Mouse (Mus musculus): ENCODE results near the gene Zbtb2. TPM values are rescaled to one million over a fixed set of nuclear protein-coding genes. Genes with fewer than 3 reads are reported as not detected.

The Zbtb2 gene
- polyA plus RNA-seq, 1 experiment from 2014 or later, result 20.3 TPM

- Histone ChIP-seq H3K36me3 (replicated peaks; ENCODE audit: control insufficient read depth, insufficient read depth, low read depth, low read length) (no peaks in the 10 kb centered on the region), H3K4me1 (ENCODE audit: control insufficient read depth, insufficient read depth, low read length) (peaks cover 2% of the 10 kb centered on the region; the same call in 1 of the 2 replicates), H3K27ac (replicated peaks; ENCODE audit: low read depth, low read length) (no peak overlapping the region), H3K4me2 (ENCODE audit: low read depth, low read length) (no peak overlapping the region), H3K9ac (replicated peaks; ENCODE audit: low read length) (no peak overlapping the region), H3K9me3 (replicated peaks; ENCODE audit: control insufficient read depth, low read length) (no peaks in the 10 kb centered on the region), H3K4me3 (ENCODE audit: low read depth, low read length) (no peak overlapping the region), H3K27me3 (ENCODE audit: control insufficient read depth, insufficient read depth, low read length) (no peaks in the 10 kb centered on the region)
- ATAC-seq (replicated peaks; ENCODE audit: insufficient number of reproducible peaks, low FRiP score, low TSS enrichment, low read depth) (no peak), DNase-seq (ENCODE audit: low spot score) (no peak)
- 71% methylated on average over 5 of the region's 5 CpGs for WGBS
These were observed 3.2 kb upstream of the Zbtb2 start for GRCm38 (mm10) chr10:4391076-4391475.

GRCm38 (mm10) chr10:4390550-4390949, 2.6 kb upstream of the Zbtb2 start:
- DNase-seq (ENCODE audit: low spot score) (no peak), ATAC-seq (replicated peaks; ENCODE audit: insufficient number of reproducible peaks, low FRiP score, low TSS enrichment, low read depth) (no peak)
- H3K4me2 ChIP-seq (ENCODE audit: low read depth, low read length), result no peak overlapping the region
- no peak overlapping the region for H3K4me3 ChIP-seq (ENCODE audit: low read depth, low read length)
- no peaks in the 10 kb centered on the region for H3K36me3 ChIP-seq (replicated peaks; ENCODE audit: control insufficient read depth, insufficient read depth, low read depth, low read length)
- peaks cover 2% of the 10 kb centered on the region; the same call in 1 of the 2 replicates for H3K4me1 ChIP-seq (ENCODE audit: control insufficient read depth, insufficient read depth, low read length)
- H3K27ac ChIP-seq (replicated peaks; ENCODE audit: low read depth, low read length), result no peak overlapping the region
- H3K27me3 ChIP-seq (ENCODE audit: control insufficient read depth, insufficient read depth, low read length), result no peaks in the 10 kb centered on the region
- no peak overlapping the region for H3K9ac ChIP-seq (replicated peaks; ENCODE audit: low read length)
- 74% methylated on average over 2 of the region's 2 CpGs for WGBS
- H3K9me3 ChIP-seq (replicated peaks; ENCODE audit: control insufficient read depth, low read length), result no peaks in the 10 kb centered on the region

DNA sequence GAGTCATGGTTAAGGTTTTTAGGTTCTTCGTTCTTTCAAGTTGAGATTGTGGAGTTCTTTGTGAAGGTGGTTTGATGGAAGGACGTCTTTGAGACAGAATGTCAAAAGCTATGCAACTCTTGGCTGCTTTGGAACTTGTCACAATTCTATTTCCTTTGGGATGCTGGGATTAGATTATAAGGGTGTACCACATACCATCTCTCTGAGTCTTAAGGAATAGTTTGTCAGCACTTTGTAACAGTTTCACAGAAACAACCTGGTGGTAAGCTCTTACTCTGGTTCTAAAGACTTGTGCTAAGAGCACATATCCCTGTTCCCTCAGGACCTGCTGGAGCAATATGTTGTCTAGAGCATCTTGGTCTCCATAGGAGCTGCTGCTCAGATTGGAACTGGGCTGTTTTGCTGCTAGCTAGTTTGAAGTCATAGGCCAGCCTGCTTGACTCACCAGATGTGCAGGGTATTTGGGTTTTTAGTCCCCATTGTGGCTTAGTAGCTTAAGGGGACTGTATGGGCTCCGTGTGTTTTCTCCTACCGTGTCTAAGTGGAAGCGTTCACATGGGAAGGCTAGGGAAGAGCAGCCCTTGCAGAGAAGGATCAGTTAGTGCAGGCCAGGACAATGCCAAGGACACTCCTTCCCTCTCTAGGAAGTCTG, 1.7 kb upstream of the Zbtb2 start:
- no peaks in the 10 kb centered on the region for H3K36me3 ChIP-seq (replicated peaks; ENCODE audit: control insufficient read depth, insufficient read depth, low read depth, low read length)
- H3K27me3 ChIP-seq (ENCODE audit: control insufficient read depth, insufficient read depth, low read length), result no peaks in the 10 kb centered on the region
- H3K4me2 ChIP-seq (ENCODE audit: low read depth, low read length), result peak overlapping the region; percentile 84
- 60% methylated on average over 5 of the region's 5 CpGs for WGBS
- no peak for DNase-seq (ENCODE audit: low spot score)
- H3K9me3 ChIP-seq (replicated peaks; ENCODE audit: control insufficient read depth, low read length), result no peaks in the 10 kb centered on the region
- peaks cover 2% of the 10 kb centered on the region; the same call in 1 of the 2 replicates for H3K4me1 ChIP-seq (ENCODE audit: control insufficient read depth, insufficient read depth, low read length)
- H3K9ac ChIP-seq (replicated peaks; ENCODE audit: low read length), result no peak overlapping the region
- no peak overlapping the region for H3K27ac ChIP-seq (replicated peaks; ENCODE audit: low read depth, low read length)
- ATAC-seq (replicated peaks; ENCODE audit: insufficient number of reproducible peaks, low FRiP score, low TSS enrichment, low read depth), result no peak
- H3K4me3 ChIP-seq (ENCODE audit: low read depth, low read length), result peak overlapping the region; percentile 97; the same call in 1 of the 2 replicates

DNA sequence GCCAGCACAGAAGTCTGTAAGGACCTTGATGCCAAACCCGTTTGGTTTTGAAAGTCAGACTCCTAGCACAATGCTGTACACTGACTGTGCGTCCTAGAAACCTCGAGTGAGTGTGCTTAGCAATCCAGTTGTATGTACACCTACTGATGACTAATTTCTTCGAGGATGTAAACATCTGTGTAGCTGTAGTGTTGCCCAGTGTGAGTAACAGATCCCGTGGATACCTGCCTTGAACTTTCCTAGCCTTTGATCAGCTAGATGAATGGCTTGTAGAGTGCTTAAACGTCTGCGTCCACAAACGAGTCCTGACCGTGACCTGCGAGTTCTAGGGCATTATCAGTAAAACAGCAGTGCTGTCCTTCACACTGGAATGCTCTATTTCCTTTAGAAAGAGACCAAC, 1.1 kb upstream of the Zbtb2 start:
- peaks cover 2% of the 10 kb centered on the region; the same call in 1 of the 2 replicates for H3K4me1 ChIP-seq (ENCODE audit: control insufficient read depth, insufficient read depth, low read length)
- no peak for ATAC-seq (replicated peaks; ENCODE audit: insufficient number of reproducible peaks, low FRiP score, low TSS enrichment, low read depth)
- no peaks in the 10 kb centered on the region for H3K36me3 ChIP-seq (replicated peaks; ENCODE audit: control insufficient read depth, insufficient read depth, low read depth, low read length)
- H3K4me3 ChIP-seq (ENCODE audit: low read depth, low read length), result peak overlapping the region; percentile 97
- no peak for DNase-seq (ENCODE audit: low spot score)
- no peaks in the 10 kb centered on the region for H3K27me3 ChIP-seq (ENCODE audit: control insufficient read depth, insufficient read depth, low read length)
- WGBS, result 33% methylated on average over 10 of the region's 10 CpGs
- peak overlapping the region; percentile 98 for H3K9ac ChIP-seq (replicated peaks; ENCODE audit: low read length)
- H3K9me3 ChIP-seq (replicated peaks; ENCODE audit: control insufficient read depth, low read length), result no peaks in the 10 kb centered on the region
- H3K27ac ChIP-seq (replicated peaks; ENCODE audit: low read depth, low read length), result no peak overlapping the region
- peak overlapping the region; percentile 84 for H3K4me2 ChIP-seq (ENCODE audit: low read depth, low read length)

GRCm38 (mm10) chr10:4388384-4388745, 457 bp upstream of the Zbtb2 start:
- DNase-seq (ENCODE audit: low spot score) (peak; percentile 19), ATAC-seq (replicated peaks; ENCODE audit: insufficient number of reproducible peaks, low FRiP score, low TSS enrichment, low read depth) (no peak)
- peaks cover 2% of the 10 kb centered on the region; the same call in 1 of the 2 replicates for H3K4me1 ChIP-seq (ENCODE audit: control insufficient read depth, insufficient read depth, low read length)
- H3K27me3 ChIP-seq (ENCODE audit: control insufficient read depth, insufficient read depth, low read length), result no peaks in the 10 kb centered on the region
- WGBS, result 1% methylated on average over 19 of the region's 19 CpGs
- H3K36me3 ChIP-seq (replicated peaks; ENCODE audit: control insufficient read depth, insufficient read depth, low read depth, low read length), result no peaks in the 10 kb centered on the region
- no peaks in the 10 kb centered on the region for H3K9me3 ChIP-seq (replicated peaks; ENCODE audit: control insufficient read depth, low read length)
- peak overlapping the region; percentile 98 for H3K9ac ChIP-seq (replicated peaks; ENCODE audit: low read length)
- peak overlapping the region; percentile 99 for H3K27ac ChIP-seq (replicated peaks; ENCODE audit: low read depth, low read length)
- peak overlapping the region; percentile 97 for H3K4me3 ChIP-seq (ENCODE audit: low read depth, low read length)
- peak overlapping the region; percentile 84 for H3K4me2 ChIP-seq (ENCODE audit: low read depth, low read length)

- ATAC-seq (replicated peaks; ENCODE audit: insufficient number of reproducible peaks, low FRiP score, low TSS enrichment, low read depth), result peak; percentile 94
- Histone ChIP-seq H3K4me1 (ENCODE audit: control insufficient read depth, insufficient read depth, low read length) (peaks cover 2% of the 10 kb centered on the region; the same call in 1 of the 2 replicates), H3K4me2 (ENCODE audit: low read depth, low read length) (peak overlapping the region; percentile 84), H3K4me3 (ENCODE audit: low read depth, low read length) (peak overlapping the region; percentile 97), H3K27me3 (ENCODE audit: control insufficient read depth, insufficient read depth, low read length) (no peaks in the 10 kb centered on the region), H3K36me3 (replicated peaks; ENCODE audit: control insufficient read depth, insufficient read depth, low read depth, low read length) (no peaks in the 10 kb centered on the region), H3K27ac (replicated peaks; ENCODE audit: low read depth, low read length) (peak overlapping the region; percentile 99), H3K9ac (replicated peaks; ENCODE audit: low read length) (peak overlapping the region; percentile 98), H3K9me3 (replicated peaks; ENCODE audit: control insufficient read depth, low read length) (no peaks in the 10 kb centered on the region)
- DNase-seq (ENCODE audit: low spot score), result peak; percentile 98
- under 1% methylated on average over 53 of the region's 133 CpGs for WGBS
These were observed 1.0 kb downstream of the Zbtb2 start for GRCm38 (mm10) chr10:4386609-4387591.

GRCm38 (mm10) chr10:4384244-4384643, 3.7 kb downstream of the Zbtb2 start:
- no peaks in the 10 kb centered on the region for H3K27me3 ChIP-seq (ENCODE audit: control insufficient read depth, insufficient read depth, low read length)
- no peak for DNase-seq (ENCODE audit: low spot score)
- H3K4me1 ChIP-seq (ENCODE audit: control insufficient read depth, insufficient read depth, low read length), result no peaks in the 10 kb centered on the region
- no peak overlapping the region for H3K4me2 ChIP-seq (ENCODE audit: low read depth, low read length)
- WGBS, result 89% methylated on average over 7 of the region's 7 CpGs
- H3K9ac ChIP-seq (replicated peaks; ENCODE audit: low read length), result no peak overlapping the region
- no peak overlapping the region for H3K4me3 ChIP-seq (ENCODE audit: low read depth, low read length)
- no peak for ATAC-seq (replicated peaks; ENCODE audit: insufficient number of reproducible peaks, low FRiP score, low TSS enrichment, low read depth)
- no peaks in the 10 kb centered on the region for H3K9me3 ChIP-seq (replicated peaks; ENCODE audit: control insufficient read depth, low read length)
- no peak overlapping the region for H3K27ac ChIP-seq (replicated peaks; ENCODE audit: low read depth, low read length)
- no peaks in the 10 kb centered on the region for H3K36me3 ChIP-seq (replicated peaks; ENCODE audit: control insufficient read depth, insufficient read depth, low read depth, low read length)

DNA sequence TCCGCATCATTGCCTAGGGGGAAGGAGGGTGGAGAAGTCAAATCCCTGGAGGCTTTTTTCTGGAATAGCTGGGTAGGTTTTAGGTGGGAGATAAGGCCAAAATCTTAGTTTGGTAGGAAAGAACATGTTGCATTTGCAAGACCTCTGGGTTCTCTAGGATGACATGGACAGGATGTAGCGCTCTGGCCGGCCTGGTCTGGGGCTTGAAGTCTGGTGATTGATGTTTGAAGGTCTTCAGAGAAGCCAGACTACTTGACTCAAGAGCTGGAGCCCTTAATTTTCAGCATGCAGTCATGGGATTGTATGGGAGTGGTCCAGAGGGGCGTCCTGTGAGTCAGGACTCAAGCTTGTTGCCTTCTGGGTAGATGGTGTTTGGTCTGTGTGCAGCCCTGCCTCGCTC, 7.2 kb downstream of the Zbtb2 start:
- WGBS, result 92% methylated on average over 5 of the region's 5 CpGs
- no peak for ATAC-seq (replicated peaks; ENCODE audit: insufficient number of reproducible peaks, low FRiP score, low TSS enrichment, low read depth)

More for the DNA sequence above, 7.2 kb downstream of the Zbtb2 start:
- no peaks in the 10 kb centered on the region for H3K4me1 ChIP-seq (ENCODE audit: control insufficient read depth, insufficient read depth, low read length)
- H3K4me3 ChIP-seq (ENCODE audit: low read depth, low read length), result no peak overlapping the region
- H3K36me3 ChIP-seq (replicated peaks; ENCODE audit: control insufficient read depth, insufficient read depth, low read depth, low read length), result no peaks in the 10 kb centered on the region
- no peak overlapping the region for H3K4me2 ChIP-seq (ENCODE audit: low read depth, low read length)
- no peak overlapping the region for H3K27ac ChIP-seq (replicated peaks; ENCODE audit: low read depth, low read length)
- no peak overlapping the region for H3K9ac ChIP-seq (replicated peaks; ENCODE audit: low read length)
- no peaks in the 10 kb centered on the region for H3K27me3 ChIP-seq (ENCODE audit: control insufficient read depth, insufficient read depth, low read length)
- no peak for DNase-seq (ENCODE audit: low spot score)
- H3K9me3 ChIP-seq (replicated peaks; ENCODE audit: control insufficient read depth, low read length), result no peaks in the 10 kb centered on the region

All from embryonic facial prominence, embryonic 11.5 days (tissue).